Mouse (Mus musculus) hindbrain, embryonic 15.5 days (tissue): Measurements from ENCODE around the gene Cirbp. TPM values are rescaled to one million over a fixed set of nuclear protein-coding genes. Genes with fewer than 3 reads are reported as not detected.
"Not testable (repeated sequence)": the region's sequence is repeated elsewhere in the genome, so short reads cannot be mapped to it uniquely, and the experiment has no call there.

Source experiments
- ATAC-seq: fragments of 200-750 bp; cut with Nextera tagmentation; 2 replicates; pipeline ENCODE4 v1.8.0; 2017; ENCODE audit warnings: low read depth, moderate number of reproducible peaks, moderate TSS enrichment; ENCODE audit not compliant: low FRiP score
- H3K27ac ChIP-seq: fragments of 300-500 bp; sonication (generic); replicated peaks from 2 replicates; pipeline ENCODE4 v1.5.1; 2015; ENCODE audit warnings: mild to moderate bottlenecking, inconsistent platforms
- H3K27me3 ChIP-seq: fragments of 300-500 bp; sonication (generic); 2 replicates; pipeline ENCODE4 v1.6.1; 2015; ENCODE audit warnings: control low read depth, inconsistent platforms
- H3K36me3 ChIP-seq: fragments of 300-500 bp; sonication (generic); 2 replicates; pipeline ENCODE4 v1.6.1; 2015; ENCODE audit warnings: control low read depth, inconsistent platforms
- H3K4me1 ChIP-seq: fragments of 300-500 bp; sonication (generic); replicated peaks from 2 replicates; pipeline ENCODE4 v1.6.1; 2015; ENCODE audit warnings: control low read depth, inconsistent platforms
- H3K4me2 ChIP-seq: fragments of 300-500 bp; sonication (generic); 2 replicates; pipeline ENCODE4 v1.6.1; 2015; ENCODE audit warnings: moderate library complexity, mild to moderate bottlenecking, inconsistent platforms
- H3K4me3 ChIP-seq: fragments of 300-500 bp; sonication (generic); 2 replicates; pipeline ENCODE4 v1.5.1; 2015; ENCODE audit warnings: mild to moderate bottlenecking, inconsistent platforms
- H3K9ac ChIP-seq: fragments of 300-500 bp; sonication (generic); 2 replicates; pipeline ENCODE4 v1.6.1; 2015; ENCODE audit warnings: inconsistent platforms
- H3K9me3 ChIP-seq: fragments of 300-500 bp; sonication (generic); 2 replicates; pipeline ENCODE4 v1.6.1; 2016; ENCODE audit warnings: control low read depth, inconsistent platforms
- WGBS: fragments of 180-500 bp; shearing (Covaris S2); methylation state at CpG from one replicate; pipeline ENCODE4 v1.1.7; 2015; 5-methylcytosine and 5-hydroxymethylcytosine counted together
- polyA plus RNA-seq: library from polyadenylated mRNA; unstranded; fragments of >200 nt; fragmentation: Nextera tagmentation; extraction: Ambion mirVana; gene quantifications from 2 replicates; pipeline ENCODE4 v1.2.1, GENCODE M21; 2015

Gene Cirbp
- polyA plus RNA-seq, 1 experiment from 2014 or later: 319 TPM

- Histone ChIP-seq H3K4me3 (no peak overlapping the region), H3K36me3 (peaks cover 4% of the 10 kb centered on the region), H3K27ac (peak overlapping the region; percentile 40; the same call in 1 of the 2 replicates), H3K27me3 (no peaks in the 10 kb centered on the region), H3K4me1 (peaks cover 76% of the 10 kb centered on the region), H3K9me3 (no peaks in the 10 kb centered on the region), H3K4me2 (no peak overlapping the region), H3K9ac (no peak overlapping the region)
- ATAC-seq: no peak
- 83% methylated on average over 3 of the region's 3 CpGs for WGBS
These were observed 3.6 kb upstream of the Cirbp start for GRCm38 (mm10) chr10:80162243-80162608.

GRCm38 (mm10) chr10:80162716-80163299 lies 3.0 kb upstream of the Cirbp start:
- H3K9me3 ChIP-seq: no peaks in the 10 kb centered on the region
- ATAC-seq: no peak
- no peak overlapping the region for H3K9ac ChIP-seq
- no peak overlapping the region for H3K4me3 ChIP-seq
- no peak overlapping the region for H3K27ac ChIP-seq
- H3K36me3 ChIP-seq: no peaks in the 10 kb centered on the region
- H3K4me1 ChIP-seq: peaks cover 71% of the 10 kb centered on the region
- no peak overlapping the region for H3K4me2 ChIP-seq
- H3K27me3 ChIP-seq: no peaks in the 10 kb centered on the region
- WGBS: 80% methylated on average over 6 of the region's 6 CpGs

- peak overlapping the region; percentile 88; the same call in 1 of the 2 replicates for H3K4me2 ChIP-seq
- no peaks in the 10 kb centered on the region for H3K9me3 ChIP-seq
- H3K4me3 ChIP-seq: no peak overlapping the region
- ATAC-seq: no peak
- H3K27me3 ChIP-seq: no peaks in the 10 kb centered on the region
- WGBS: 80% methylated on average over 8 of the region's 8 CpGs
- peaks cover 66% of the 10 kb centered on the region for H3K4me1 ChIP-seq
- no peaks in the 10 kb centered on the region for H3K36me3 ChIP-seq
- no peak overlapping the region for H3K27ac ChIP-seq
- no peak overlapping the region for H3K9ac ChIP-seq
These were observed 2.1 kb upstream of the Cirbp start for GRCm38 (mm10) chr10:80163721-80164120.

GRCm38 (mm10) chr10:80164161-80164997 lies 1.4 kb upstream of the Cirbp start:
- Histone ChIP-seq H3K36me3 (no peaks in the 10 kb centered on the region), H3K27me3 (no peaks in the 10 kb centered on the region), H3K4me2 (peak overlapping the region; percentile 88), H3K9ac (peak overlapping the region; percentile 60), H3K4me1 (peaks cover 66% of the 10 kb centered on the region), H3K9me3 (no peaks in the 10 kb centered on the region), H3K4me3 (peak overlapping the region; percentile 43), H3K27ac (peak overlapping the region; percentile 88)
- WGBS: 9% methylated on average over 43 of the region's 44 CpGs
- ATAC-seq: peak; percentile 4

- Histone ChIP-seq H3K36me3 (peaks cover 1% of the 10 kb centered on the region), H3K4me3 (peak overlapping the region; percentile 43), H3K4me1 (peaks cover 69% of the 10 kb centered on the region), H3K27ac (peak overlapping the region; percentile 88), H3K9ac (peak overlapping the region; percentile 60), H3K9me3 (no peaks in the 10 kb centered on the region), H3K27me3 (no peaks in the 10 kb centered on the region), H3K4me2 (peak overlapping the region; percentile 88)
- peak; percentile 49 for ATAC-seq
- WGBS: under 1% methylated on average over 17 of the region's 17 CpGs
These were observed 814 bp upstream of the Cirbp start for GRCm38 (mm10) chr10:80164998-80165344.

GRCm38 (mm10) chr10:80166136-80166535 lies 351 bp downstream of the Cirbp start:
- H3K9me3 ChIP-seq, ATAC-seq, H3K27me3 ChIP-seq: not testable (repeated sequence)
- Histone ChIP-seq H3K4me2 (peak overlapping the region; percentile 88), H3K4me3 (peak overlapping the region; percentile 43; the same call in 1 of the 2 replicates), H3K9ac (peak overlapping the region; percentile 34; the same call in 1 of the 2 replicates), H3K4me1 (peaks cover 61% of the 10 kb centered on the region), H3K36me3 (peaks cover 13% of the 10 kb centered on the region), H3K27ac (peak overlapping the region; percentile 99)
- 83% methylated on average over 4 of the region's 4 CpGs for whole genome bisulfite sequencing

- Histone ChIP-seq H3K27ac (peak overlapping the region; percentile 99), H3K4me1 (peaks cover 65% of the 10 kb centered on the region), H3K9ac (peak overlapping the region; percentile 97), H3K27me3 (no peaks in the 10 kb centered on the region), H3K4me3 (peak overlapping the region; percentile 80), H3K9me3 (no peaks in the 10 kb centered on the region), H3K36me3 (peaks cover 25% of the 10 kb centered on the region), H3K4me2 (peak overlapping the region; percentile 88)
- peak; percentile 92 for ATAC-seq
- under 1% methylated on average over 55 of the region's 55 CpGs for WGBS
These were observed 1.8 kb downstream of the Cirbp start for GRCm38 (mm10) chr10:80167460-80168037.

- ATAC-seq: peak; percentile 24; the same call in 1 of the 2 replicates
These were observed 2.4 kb downstream of the Cirbp start for GRCm38 (mm10) chr10:80168038-80168661.

GRCm38 (mm10) chr10:80169070-80169469 lies 3.3 kb downstream of the Cirbp start:
- Histone ChIP-seq H3K27ac (no peak overlapping the region), H3K36me3 (peaks cover 25% of the 10 kb centered on the region), H3K9me3 (no peaks in the 10 kb centered on the region), H3K4me2 (peak overlapping the region; percentile 67), H3K9ac (peak overlapping the region; percentile 97), H3K4me3 (peak overlapping the region; percentile 80), H3K4me1 (peaks cover 69% of the 10 kb centered on the region), H3K27me3 (no peaks in the 10 kb centered on the region)
- no peak for ATAC-seq
- 45% methylated on average over 1 of the region's 1 CpGs for WGBS

More at GRCm38 (mm10) chr10:80168038-80168661, 2.4 kb downstream of the Cirbp start:
- H3K27me3 ChIP-seq: no peaks in the 10 kb centered on the region
- H3K4me3 ChIP-seq: peak overlapping the region; percentile 80
- under 1% methylated on average over 48 of the region's 48 CpGs for WGBS
- peaks cover 25% of the 10 kb centered on the region for H3K36me3 ChIP-seq
- no peaks in the 10 kb centered on the region for H3K9me3 ChIP-seq
- H3K9ac ChIP-seq: peak overlapping the region; percentile 97
- peaks cover 69% of the 10 kb centered on the region for H3K4me1 ChIP-seq
- peak overlapping the region; percentile 99 for H3K27ac ChIP-seq
- H3K4me2 ChIP-seq: peak overlapping the region; percentile 67

GRCm38 (mm10) chr10:80169651-80170050 lies 3.9 kb downstream of the Cirbp start:
- ATAC-seq: no peak
- Histone ChIP-seq H3K27me3 (no peaks in the 10 kb centered on the region), H3K4me1 (peaks cover 64% of the 10 kb centered on the region), H3K9ac (no peak overlapping the region; the same call in 1 of the 2 replicates), H3K9me3 (no peaks in the 10 kb centered on the region), H3K4me2 (peak overlapping the region; percentile 67; the same call in 1 of the 2 replicates), H3K4me3 (no peak overlapping the region), H3K27ac (no peak overlapping the region), H3K36me3 (peaks cover 25% of the 10 kb centered on the region)
- WGBS: 93% methylated on average over 7 of the region's 7 CpGs

GRCm38 (mm10) chr10:80170052-80170451 lies 4.3 kb downstream of the Cirbp start:
- Histone ChIP-seq H3K27me3 (no peaks in the 10 kb centered on the region), H3K4me3 (no peak overlapping the region), H3K9ac (no peak overlapping the region), H3K4me1 (peaks cover 61% of the 10 kb centered on the region), H3K9me3 (no peaks in the 10 kb centered on the region), H3K4me2 (no peak overlapping the region), H3K36me3 (peaks cover 25% of the 10 kb centered on the region), H3K27ac (no peak overlapping the region)
- no peak for ATAC-seq
- 95% methylated on average over 16 of the region's 16 CpGs for WGBS
